Mouse (Mus musculus): Measurements from ENCODE around the gene 5730409E04Rik. TPM values are rescaled to one million over a fixed set of nuclear protein-coding genes. Genes with fewer than 3 reads are reported as not detected.

5730409E04Rik gene
- total RNA-seq (2021) = 10 to 100 TPM; 13.8 to 13.9 TPM
- long read RNA-seq, experiment 1, partial matches to known transcripts = 0 of 3 reads
- long read RNA-seq, experiment 1, other reads (novel, unspliced or antisense) = 3 of 3 reads
- long read RNA-seq, experiment 2, partial matches to known transcripts = 0 of 2 reads
- long read RNA-seq, experiment 2, other reads (novel, unspliced or antisense) = 2 of 2 reads

GRCm38 (mm10) chr4:126609606-126610181 is at the start of gene 5730409E04Rik:
5730409E04Rik (plus strand) TSS chr4:126609818.
- DNase-seq = peak; percentile 88 to 92

- DNase-seq = no peak
Observed at GRCm38 (mm10) chr4:126563798-126564197, 45.8 kb upstream of the 5730409E04Rik start.

- no peak for DNase-seq
Observed at GRCm38 (mm10) chr4:126567243-126567642, 42.4 kb upstream of the 5730409E04Rik start.

- DNase-seq = no peak
Observed at GRCm38 (mm10) chr4:126569783-126570182, 39.8 kb upstream of the 5730409E04Rik start.

GRCm38 (mm10) chr4:126576281-126576680 is 33.3 kb upstream of the 5730409E04Rik start:
- no peak for DNase-seq

GRCm38 (mm10) chr4:126577920-126578319 is 31.7 kb upstream of the 5730409E04Rik start:
- no peak for DNase-seq

GRCm38 (mm10) chr4:126579077-126579476 is 30.5 kb upstream of the 5730409E04Rik start:
- no peak for DNase-seq

- no peak for DNase-seq
Observed at GRCm38 (mm10) chr4:126585739-126586138, 23.9 kb upstream of the 5730409E04Rik start.

- DNase-seq = no peak
Observed at GRCm38 (mm10) chr4:126592039-126592438, 17.6 kb upstream of the 5730409E04Rik start.

GRCm38 (mm10) chr4:126599971-126600754 is 9.5 kb upstream of the 5730409E04Rik start:
- peak; percentile 23 to 80 for DNase-seq

GRCm38 (mm10) chr4:126601597-126602444 is 7.8 kb upstream of the 5730409E04Rik start:
- peak; percentile 1 to 12 for DNase-seq

- DNase-seq = no peak
Observed at GRCm38 (mm10) chr4:126602445-126602762, 7.2 kb upstream of the 5730409E04Rik start.

GRCm38 (mm10) chr4:126604141-126604540 is 5.5 kb upstream of the 5730409E04Rik start:
- no peak for DNase-seq

- DNase-seq = no peak
Observed at GRCm38 (mm10) chr4:126605751-126606150, 3.9 kb upstream of the 5730409E04Rik start.

- DNase-seq = no peak
Observed at GRCm38 (mm10) chr4:126611991-126612390, 2.4 kb downstream of the 5730409E04Rik start.

- no peak for DNase-seq
Observed at GRCm38 (mm10) chr4:126616312-126616711, 6.7 kb downstream of the 5730409E04Rik start.

GRCm38 (mm10) chr4:126619691-126620330 is 10.2 kb downstream of the 5730409E04Rik start:
- DNase-seq = no peak

- DNase-seq = no peak
Observed at GRCm38 (mm10) chr4:126620349-126620874, 10.8 kb downstream of the 5730409E04Rik start.

GRCm38 (mm10) chr4:126627021-126627681 is 17.5 kb downstream of the 5730409E04Rik start:
- DNase-seq = peak; percentile 29 to 35

GRCm38 (mm10) chr4:126631922-126632321 is 22.3 kb downstream of the 5730409E04Rik start:
- DNase-seq = no peak

- no peak for DNase-seq
Observed at GRCm38 (mm10) chr4:126632668-126633067, 23.1 kb downstream of the 5730409E04Rik start.
